In the genomic region with DNA sequence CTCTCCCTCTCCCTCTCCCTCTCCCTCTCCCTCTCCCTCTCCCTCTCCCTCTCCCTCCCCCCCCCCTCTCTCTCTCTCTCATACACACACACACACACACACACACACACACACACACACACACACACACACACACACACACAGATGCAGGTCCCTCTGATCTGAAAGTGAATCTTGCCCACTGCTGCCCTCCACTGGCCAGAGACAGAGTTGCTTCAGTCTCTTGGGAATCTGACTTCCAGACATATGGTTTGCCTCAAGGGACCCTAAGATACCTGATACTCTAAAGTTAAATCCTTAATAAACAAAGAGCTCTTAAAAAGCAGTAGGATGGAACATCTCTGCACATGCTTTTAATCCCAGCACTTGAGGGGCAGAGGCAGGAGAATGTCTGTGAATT, we compare ENCODE assay signal across 7 mouse cellular contexts. TPM values are rescaled to one million over a fixed set of nuclear protein-coding genes. Genes with fewer than 3 reads are reported as not detected.
DNase-seq lines count a peak whose midpoint lies in the region; ATAC-seq and TF ChIP-seq lines count a peak whose summit lies in the region.
"Not testable (repeated sequence)": the region's sequence is repeated elsewhere in the genome, so short reads cannot be mapped to it uniquely, and the experiment has no call there.

No protein-coding gene starts in this region.

- peak; percentile 69 for DNase-seq in adipocyte (ENCODE audit: low spot score)
- peak; percentile 84 to 89 for DNase-seq in cerebellum, postnatal 25 days
- peak; percentile 64 for DNase-seq in gastrocnemius, adult 2 months
- peak; percentile 80 for DNase-seq in kidney, adult 2 months
- peak; percentile 51 to 59 for DNase-seq in left cerebral cortex, postnatal 36 days (ENCODE audit: low spot score in 2 of 2)
- peak; percentile 86 for DNase-seq in midbrain, postnatal 0 days (ENCODE audit: low spot score)
- DNase-seq in spleen, postnatal 14 days (ENCODE audit: low spot score in 2 of 2), result peak; percentile 55 to 73

- H3K4me1 ChIP-seq in kidney, adult 2 months (ENCODE audit: control insufficient read depth, insufficient read depth, low read length); midbrain, postnatal 0 days (ENCODE audit: insufficient read depth, low read length): not testable (repeated sequence)

- TF ChIP-seq POLR2A in kidney, adult 2 months (IDR thresholded peaks at IDR 0.05; ENCODE audit: low read depth, low read length), result not testable (repeated sequence)

- not testable (repeated sequence) for H3K36me3 ChIP-seq in kidney, adult 2 months (ENCODE audit: control insufficient read depth, insufficient read depth, low read length); midbrain, postnatal 0 days (ENCODE audit: insufficient read depth, low read length)

- H3K4me2 ChIP-seq in midbrain, postnatal 0 days (ENCODE audit: low read depth, low read length, poor library complexity, severe bottlenecking), result not testable (repeated sequence)

- ATAC-seq in midbrain, postnatal 0 days (ENCODE audit: low FRiP score), result not testable (repeated sequence)

- H3K4me3 ChIP-seq in gastrocnemius, adult 2 months; kidney, adult 2 months (ENCODE audit: insufficient read depth, low read depth, low read length); midbrain, postnatal 0 days (ENCODE audit: low read depth, low read length): not testable (repeated sequence)

- H3K27me3 ChIP-seq in kidney, adult 2 months (replicated peaks; ENCODE audit: control insufficient read depth, insufficient read depth, low read length); midbrain, postnatal 0 days (ENCODE audit: insufficient read depth, low read length): not testable (repeated sequence)

- not testable (repeated sequence) for H3K9me3 ChIP-seq in midbrain, postnatal 0 days (ENCODE audit: low read length)

- H3K9ac ChIP-seq in midbrain, postnatal 0 days (replicated peaks; ENCODE audit: low read length, poor library complexity, severe bottlenecking), result not testable (repeated sequence)

- peak; percentile 66 for TF ChIP-seq CTCF in gastrocnemius, adult 2 months (IDR thresholded peaks at IDR 0.05)
- TF ChIP-seq CTCF in kidney, adult 2 months (conservative IDR thresholded peaks at IDR 0.05; ENCODE audit: insufficient read depth, insufficient read length, low read depth, low read length), result peak; percentile 74
- peak; percentile 82 for TF ChIP-seq CTCF in midbrain, postnatal 0 days (IDR thresholded peaks at IDR 0.05)

- intact Hi-C loops in gastrocnemius, adult 2 months (cut with DNase I), result loop anchor here (1.0 to 10.0 kb wide), 2 partner anchors 147 to 243 kb away; a partner anchor contains a TSS
- intact Hi-C loops in left cerebral cortex, postnatal 36 days (cut with DNase I), result loop anchor here (5.0 kb wide), 4 partner anchors 46 to 246 kb away; a partner anchor contains a TSS

- not testable (repeated sequence) for H3K27ac ChIP-seq in gastrocnemius, adult 2 months; kidney, adult 2 months (ENCODE audit: insufficient read depth, low read depth, low read length); midbrain, postnatal 0 days (ENCODE audit: low read depth, low read length)

RNA-seq across cellular contexts. Expression of a gene that starts 25.2 kb away (rescaled TPM):
- under 1 TPM; 0.50 to 0.74 TPM for total RNA-seq in gastrocnemius, adult 2 months (2021)
- 3.3 and 3.7 TPM in 2 replicates for polyA plus RNA-seq in kidney, adult 2 months (2012; rRNA removed)
- total RNA-seq in left cerebral cortex, postnatal 36 days (2021), result 10 to 100 TPM; 17.6 to 18.9 TPM
- 22.3 and 25.2 TPM in 2 replicates for total RNA-seq in midbrain, postnatal 0 days (2014; rRNA removed)
- polyA plus RNA-seq in midbrain, postnatal 0 days (2015; fragmentation: Nextera tagmentation; extraction: Ambion mirVana), result 25.9 and 26.8 TPM in 2 replicates

RNA-seq across cellular contexts. Expression of a gene that starts 52.4 kb away (rescaled TPM):
- 10 to 100 TPM in 1 of 2 experiments, 1 to 10 TPM in 1; 10.0 to 10.5 TPM for total RNA-seq in gastrocnemius, adult 2 months (2021)
- 29.5 and 29.7 TPM in 2 replicates for polyA plus RNA-seq in kidney, adult 2 months (2012; rRNA removed)
- total RNA-seq in left cerebral cortex, postnatal 36 days (2021), result 10 to 100 TPM; 30.0 to 31.6 TPM
- total RNA-seq in midbrain, postnatal 0 days (2014; rRNA removed), result 26.7 and 33.3 TPM in 2 replicates
- 24.8 and 27.0 TPM in 2 replicates for polyA plus RNA-seq in midbrain, postnatal 0 days (2015; fragmentation: Nextera tagmentation; extraction: Ambion mirVana)

Comparison
In these comparisons a context has a peak if more than half of its experiments do, and no peak if none do; other contexts are left out.
1. RNA of a gene that starts 25.2 kb away (total RNA-seq): 22.3 to 25.2 TPM in midbrain, postnatal 0 days and 17.6 to 18.9 TPM in left cerebral cortex, postnatal 36 days; 0.50 to 0.74 TPM in gastrocnemius, adult 2 months; every median in the first group is over 10 times any median in the second.
2. Peak in every context shown above with its lines, with median percentiles within 50 percentile points of each other: DNase-seq and CTCF ChIP-seq.